Mouse (Mus musculus): ENCODE data around the gene Gnaq.

DNA sequence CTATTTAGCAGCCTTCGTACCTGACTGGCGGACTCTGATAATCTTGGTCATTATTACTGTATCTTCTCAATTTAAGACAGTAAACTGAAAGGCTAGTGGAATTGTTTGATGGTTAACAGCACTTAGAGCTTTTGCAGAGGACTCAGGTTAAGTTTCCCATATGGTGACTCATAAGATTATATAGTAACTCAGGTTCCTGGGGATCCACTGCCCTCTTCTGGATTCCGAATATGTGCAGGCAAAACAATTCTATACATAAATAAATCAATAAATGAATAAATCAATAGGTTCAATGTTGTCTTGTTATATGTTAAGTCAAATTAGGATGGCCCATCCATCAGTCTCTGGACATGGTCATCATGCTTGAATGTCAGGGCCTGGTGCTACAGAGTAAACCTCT is 191.6 kb downstream of the Gnaq start:
- no peak for TF ChIP-seq CTCF (IDR thresholded peaks at IDR 0.05; ENCODE audit: borderline replicate concordance, insufficient read depth, low read depth, low read length)
- TF ChIP-seq POLR2A (IDR thresholded peaks at IDR 0.05; ENCODE audit: borderline replicate concordance, insufficient read depth, low read length), result no peak
